Mouse (Mus musculus) megakaryocyte-erythroid progenitor cell, adult 5-6 weeks (primary cell): Measurements from ENCODE around the gene 9830107B12Rik. TPM values are rescaled to one million over a fixed set of nuclear protein-coding genes. Genes with fewer than 3 reads are reported as not detected.
A peak's percentile ranks its signal among the peaks of the same experiment; 100 is the strongest.
"Not testable (repeated sequence)": the region's sequence is repeated elsewhere in the genome, so short reads cannot be mapped to it uniquely, and the experiment has no call there.

Experiments
- ATAC-seq: replicated peaks from 2 replicates; pipeline ENCODE4 v1.8.0; 2016; ENCODE audit warnings: mild to moderate bottlenecking, inconsistent platforms; ENCODE audit not compliant: severe bottlenecking, poor library complexity, low FRiP score, low TSS enrichment
- total RNA-seq, 2 experiments: library from RNA; stranded (forward) in 1 of 2; stranded (reverse) in 1 of 2; fragments of 200-1000, 215-1000 nt in 1 of 2; fragments of >200 nt in 1 of 2; fragmentation: Nextera tagmentation in 1 of 2; gene quantifications; 2 replicates each; pipeline ENCODE4 v1.2.3; 2014 to 2017

9830107B12Rik gene
- total RNA-seq (2014; fragmentation: Nextera tagmentation) (0.72 TPM in 1 of 2 replicates, not detected in the other), total RNA-seq (2017) (not detected in 2 replicates)

- ATAC-seq, result no peak
These were observed at the start of gene 9830107B12Rik for GRCm38 (mm10) chr17:48146120-48146519. 9830107B12Rik (minus strand) TSS chr17:48146268.

DNA sequence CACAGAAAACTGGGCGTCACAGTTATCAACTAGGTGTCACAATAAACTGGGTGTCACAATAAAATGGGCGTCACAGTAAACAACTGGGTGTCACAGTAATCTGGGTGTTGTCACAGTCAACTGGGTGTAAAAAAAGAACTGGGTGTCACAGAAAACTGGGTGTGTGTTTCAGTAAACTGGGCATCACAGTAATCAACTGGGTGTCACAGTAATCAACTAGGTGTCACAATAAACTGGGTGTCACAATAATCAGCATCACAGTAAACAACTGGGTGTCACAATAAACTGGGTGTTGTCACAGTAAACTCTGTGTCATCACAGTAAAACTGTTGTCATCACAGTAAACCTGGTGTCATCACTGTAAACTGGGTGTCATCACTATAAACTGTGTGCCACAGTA is 46.3 kb upstream of the 9830107B12Rik start:
- no peak for ATAC-seq

- ATAC-seq, result no peak
These were observed 39.2 kb upstream of the 9830107B12Rik start for GRCm38 (mm10) chr17:48185252-48185651.

DNA sequence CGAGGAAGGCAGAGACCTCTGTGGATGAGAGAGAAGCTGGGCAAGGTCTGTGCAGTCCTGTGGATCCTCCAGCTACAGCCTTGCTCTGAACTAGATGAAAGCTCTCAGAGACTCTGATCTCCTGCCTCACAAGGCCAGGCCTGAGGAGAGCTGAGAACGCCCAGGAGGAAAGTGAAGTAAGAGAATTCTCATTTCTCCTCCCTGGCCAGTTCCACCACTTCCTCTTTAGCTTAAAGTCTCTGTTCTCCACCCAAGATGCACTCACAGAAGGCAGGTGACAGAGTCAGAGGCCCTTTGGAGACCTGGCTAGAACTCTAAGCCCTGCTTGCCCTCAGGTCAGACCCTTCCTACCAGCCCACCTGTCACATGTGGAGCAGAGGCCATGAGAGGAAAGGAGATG is 21.0 kb upstream of the 9830107B12Rik start, which contains the start of gene A530064D06Rik:
A530064D06Rik (minus strand) TSS at position 173 of the 400 bp plus-strand sequence.
- not testable (repeated sequence) for ATAC-seq

- no peak for ATAC-seq
These were observed 11.5 kb upstream of the 9830107B12Rik start for GRCm38 (mm10) chr17:48157382-48158076.

DNA sequence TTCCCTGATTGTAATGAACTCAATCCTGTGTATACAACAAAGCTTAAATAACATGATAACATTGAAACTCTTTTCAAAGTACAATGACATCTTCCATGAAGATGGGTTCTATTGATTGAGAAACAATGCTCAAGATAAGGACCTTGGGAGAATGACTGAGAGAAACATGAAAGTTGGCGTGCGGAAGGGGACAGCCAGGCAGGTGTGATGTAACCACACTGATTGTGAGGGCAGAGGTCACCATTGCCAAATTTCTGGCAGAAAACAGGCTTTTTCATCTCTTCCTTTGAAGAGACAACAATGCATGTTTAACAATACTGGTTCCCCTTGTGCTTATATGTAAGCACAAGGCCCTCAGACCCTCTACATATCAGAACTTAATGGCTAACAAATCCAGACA is 13.3 kb downstream of the 9830107B12Rik start:
- no peak for ATAC-seq

GRCm38 (mm10) chr17:48120456-48120855 is 25.6 kb downstream of the 9830107B12Rik start:
- ATAC-seq, result no peak

GRCm38 (mm10) chr17:48119656-48120055 is 26.4 kb downstream of the 9830107B12Rik start:
- ATAC-seq, result peak; percentile 84

DNA sequence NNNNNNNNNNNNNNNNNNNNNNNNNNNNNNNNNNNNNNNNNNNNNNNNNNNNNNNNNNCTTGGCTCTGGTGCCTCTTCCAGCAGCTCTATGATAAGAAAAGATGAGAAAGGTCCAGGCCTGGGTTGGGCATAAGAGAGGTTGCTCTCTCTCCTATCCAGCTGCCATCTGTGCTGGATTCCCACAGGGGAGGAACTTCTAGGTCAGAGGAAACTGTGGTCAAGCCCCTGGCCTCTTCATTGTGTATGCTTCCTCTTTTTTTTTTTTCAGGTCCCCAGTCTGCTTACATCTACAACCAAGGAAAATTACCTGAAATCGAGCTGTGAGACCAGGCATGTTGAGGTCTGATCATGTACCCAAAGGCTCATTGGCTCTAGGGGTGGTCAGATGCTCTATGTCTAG is 27.5 kb downstream of the 9830107B12Rik start:
- ATAC-seq, result no peak

DNA sequence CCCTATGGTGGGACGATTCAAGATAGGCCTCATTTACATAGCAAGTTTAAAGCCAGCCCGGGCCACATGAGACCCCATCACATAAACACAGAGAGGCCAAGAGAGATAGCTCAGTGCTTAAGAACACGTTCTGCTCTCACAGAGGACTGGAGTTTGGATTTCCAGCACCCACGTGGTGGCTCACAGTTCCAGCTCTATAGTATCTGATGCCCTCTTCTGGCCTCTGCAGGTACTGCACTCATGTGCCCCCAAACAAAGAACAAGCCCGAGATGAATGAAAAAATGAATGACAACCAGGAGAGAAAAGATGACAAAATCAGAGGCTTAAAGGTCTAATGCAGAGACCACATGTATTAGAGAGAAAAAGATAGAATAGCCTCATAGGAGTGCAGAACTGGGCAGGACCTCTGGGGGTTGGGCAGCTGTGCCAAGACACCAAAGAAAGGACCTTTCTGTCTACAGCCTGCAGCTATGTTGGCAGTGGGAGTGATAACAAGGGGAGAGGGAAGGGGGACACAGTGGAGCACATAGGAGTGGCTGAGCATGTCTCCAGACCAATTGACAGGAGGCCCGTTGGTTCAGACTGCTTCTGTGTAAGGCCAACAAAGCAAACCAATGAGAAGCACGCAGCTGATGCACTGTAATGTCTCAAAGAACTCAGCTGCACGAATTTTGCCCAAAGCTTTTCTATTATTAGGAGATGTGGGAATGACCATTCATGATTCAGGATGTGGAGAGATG is 35.4 kb downstream of the 9830107B12Rik start:
- ATAC-seq, result peak; percentile 79

- ATAC-seq, result no peak
These were observed 37.5 kb downstream of the 9830107B12Rik start for GRCm38 (mm10) chr17:48108520-48108919.

DNA sequence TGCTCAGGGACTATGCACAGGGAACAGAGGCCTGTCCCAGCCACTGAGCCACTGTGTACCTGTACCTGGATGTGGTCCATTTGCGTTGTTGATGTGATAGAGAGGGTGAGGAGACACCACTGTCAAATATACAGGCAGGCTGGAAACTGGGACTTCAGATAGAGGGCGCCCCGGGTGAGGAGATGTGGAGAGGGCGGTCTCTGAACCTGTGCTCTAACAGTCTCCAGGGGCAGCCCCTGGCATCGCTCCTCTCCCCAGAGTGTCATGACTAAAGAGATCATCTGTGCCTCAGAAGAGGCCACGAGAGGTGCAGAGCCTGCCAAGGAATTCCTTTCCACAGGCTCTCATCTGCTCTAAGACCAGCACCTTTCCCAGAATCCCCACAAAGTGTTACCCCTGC is 38.2 kb downstream of the 9830107B12Rik start:
- no peak for ATAC-seq

- no peak for ATAC-seq
These were observed 38.7 kb downstream of the 9830107B12Rik start for GRCm38 (mm10) chr17:48107333-48107732.

DNA sequence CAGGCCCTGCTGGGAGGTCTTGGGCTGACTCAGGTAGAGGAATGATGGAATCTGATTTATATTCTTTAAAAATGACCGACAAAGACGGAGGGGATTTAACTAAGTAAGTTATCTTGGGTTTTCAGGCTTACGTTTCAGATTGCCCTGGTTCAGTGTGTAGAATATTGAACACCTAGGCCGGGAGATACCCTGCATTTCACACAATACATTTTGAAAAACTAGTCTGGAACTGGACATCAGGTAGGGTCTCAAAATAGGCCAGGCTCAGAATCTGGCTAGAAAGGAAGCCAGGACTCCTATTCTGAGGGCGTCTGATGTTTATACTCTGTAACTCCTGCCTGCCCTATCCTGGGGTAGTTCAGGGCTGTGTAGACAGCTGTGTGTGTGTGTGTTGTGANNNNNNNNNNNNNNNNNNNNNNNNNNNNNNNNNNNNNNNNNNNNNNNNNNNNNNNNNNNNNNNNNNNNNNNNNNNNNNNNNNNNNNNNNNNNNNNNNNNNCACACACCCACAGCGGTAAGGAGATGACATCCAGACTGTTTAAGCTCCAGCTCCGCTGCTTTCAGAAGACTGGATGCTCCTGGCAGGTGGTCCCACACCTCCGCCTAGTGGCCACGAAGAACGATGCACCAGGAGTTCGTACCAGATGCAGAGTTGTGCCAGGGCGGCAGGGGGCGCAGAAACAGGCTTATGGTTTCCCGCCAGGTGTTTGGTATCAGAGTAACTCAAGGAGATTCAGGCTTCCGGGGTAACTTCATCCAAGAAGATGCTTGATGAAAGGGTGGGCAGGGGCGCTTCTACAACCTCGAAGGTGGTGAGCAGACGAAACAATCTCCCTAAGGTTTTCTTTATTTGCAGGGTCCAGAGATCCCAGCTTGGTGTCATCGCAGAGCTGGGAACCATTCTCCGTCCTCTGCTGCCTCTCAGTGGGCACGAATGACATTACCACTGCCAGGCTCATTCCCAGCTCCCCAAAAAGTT is 45.3 kb downstream of the 9830107B12Rik start:
- ATAC-seq, result peak; percentile 96

DNA sequence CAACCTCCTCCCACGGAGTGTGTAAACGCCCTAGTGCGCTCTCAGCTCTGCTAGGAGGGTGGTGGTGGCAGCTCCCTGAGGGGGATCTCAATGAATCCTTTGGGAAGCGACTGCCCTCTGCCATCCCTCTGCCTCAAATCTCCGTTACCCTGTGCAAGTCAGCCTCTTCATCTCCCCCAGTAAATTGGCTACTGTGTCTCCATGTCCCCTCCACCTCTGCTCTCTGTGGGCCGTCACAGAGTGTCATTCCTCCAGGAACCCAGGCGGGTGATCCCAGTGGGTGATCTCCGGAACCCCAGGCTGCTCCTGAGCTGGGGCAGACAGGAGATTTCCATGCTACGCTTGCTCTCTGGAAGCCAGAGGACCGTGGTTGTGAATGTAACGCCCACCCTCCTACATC is 46.8 kb downstream of the 9830107B12Rik start:
- ATAC-seq, result no peak

GRCm38 (mm10) chr17:48098528-48098890 is 47.6 kb downstream of the 9830107B12Rik start:
- no peak for ATAC-seq

DNA sequence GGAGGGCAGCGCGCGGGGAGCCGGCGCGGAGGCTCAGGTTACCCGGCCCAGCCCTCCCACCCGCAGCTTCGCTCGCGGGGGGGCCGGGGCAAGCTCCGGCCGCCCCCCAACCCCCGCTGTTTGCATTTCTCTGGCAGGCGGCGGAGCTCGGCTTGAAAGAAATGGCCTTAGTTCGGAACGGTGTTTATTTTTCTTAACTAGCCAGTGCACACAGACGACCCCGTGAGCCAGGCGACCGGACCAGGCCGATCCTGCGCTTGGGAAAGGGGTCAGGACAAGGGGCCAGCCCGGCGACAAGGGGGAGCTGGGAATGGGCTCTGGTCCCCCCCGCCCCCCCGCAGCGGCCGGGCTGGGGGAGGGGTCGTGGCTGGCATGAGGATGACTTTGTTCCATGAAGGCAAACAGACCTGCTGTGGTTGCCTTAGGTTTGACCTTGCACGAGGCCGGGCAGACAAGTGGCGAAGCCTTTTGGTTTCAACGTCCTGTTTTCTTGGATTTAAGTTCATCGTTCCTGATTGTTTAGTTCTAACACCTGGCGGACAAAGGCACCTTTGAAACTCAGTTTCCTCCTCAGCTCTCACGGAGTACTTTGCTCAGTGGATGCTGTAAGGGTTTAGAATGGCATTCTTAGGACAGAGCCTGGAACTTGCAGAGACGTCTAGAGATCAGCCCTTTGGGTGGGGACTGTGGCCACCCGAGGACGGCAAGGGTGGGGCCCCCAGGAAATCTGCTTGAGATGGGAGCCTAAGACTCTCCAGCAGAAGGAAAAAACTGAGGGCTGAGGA is 48.1 kb downstream of the 9830107B12Rik start:
- no peak for ATAC-seq

- ATAC-seq, result peak; percentile 51
These were observed 48.9 kb downstream of the 9830107B12Rik start for GRCm38 (mm10) chr17:48097011-48097742.
